Mouse (Mus musculus): ENCODE data around the gene Zkscan3.
A peak's percentile ranks its signal among the peaks of the same experiment; 100 is the strongest.

The Zkscan3 gene

GRCm38 (mm10) chr13:21402287-21402846, at the start of gene Zkscan3:
TSS of gene Zkscan3 (minus strand) at chr13:21402755.
- peak; percentile 76 for DNase-seq (ENCODE audit: low spot score)

- DNase-seq (ENCODE audit: low spot score) = no peak
Observed at GRCm38 (mm10) chr13:21447856-21448614, 45.5 kb upstream of the Zkscan3 start.

GRCm38 (mm10) chr13:21446796-21447195, 44.2 kb upstream of the Zkscan3 start:
- DNase-seq (ENCODE audit: low spot score) = no peak

- no peak for DNase-seq (ENCODE audit: low spot score)
Observed at GRCm38 (mm10) chr13:21441207-21441572, 38.6 kb upstream of the Zkscan3 start.

- peak; percentile 39 for DNase-seq (ENCODE audit: low spot score)
Observed at GRCm38 (mm10) chr13:21440503-21441206, 38.1 kb upstream of the Zkscan3 start, which contains the start of gene Pgbd1. TSS of gene Pgbd1 (minus strand) at chr13:21441058.

- no peak for DNase-seq (ENCODE audit: low spot score)
Observed at GRCm38 (mm10) chr13:21435476-21435875, 32.9 kb upstream of the Zkscan3 start.

GRCm38 (mm10) chr13:21427631-21428030, 25.1 kb upstream of the Zkscan3 start:
- no peak for DNase-seq (ENCODE audit: low spot score)

GRCm38 (mm10) chr13:21423301-21423700, 20.7 kb upstream of the Zkscan3 start:
- no peak for DNase-seq (ENCODE audit: low spot score)

- no peak for DNase-seq (ENCODE audit: low spot score)
Observed at GRCm38 (mm10) chr13:21418865-21419264, 16.3 kb upstream of the Zkscan3 start.

- DNase-seq (ENCODE audit: low spot score) = no peak
Observed at GRCm38 (mm10) chr13:21417298-21418010, 14.9 kb upstream of the Zkscan3 start.

GRCm38 (mm10) chr13:21415750-21416149, 13.2 kb upstream of the Zkscan3 start:
- DNase-seq (ENCODE audit: low spot score) = no peak

- no peak for DNase-seq (ENCODE audit: low spot score)
Observed at GRCm38 (mm10) chr13:21415266-21415665, 12.7 kb upstream of the Zkscan3 start.

GRCm38 (mm10) chr13:21414231-21415212, 12.0 kb upstream of the Zkscan3 start:
- DNase-seq (ENCODE audit: low spot score) = no peak

- DNase-seq (ENCODE audit: low spot score) = no peak
Observed at GRCm38 (mm10) chr13:21408805-21409459, 6.4 kb upstream of the Zkscan3 start.

- peak; percentile 29 for DNase-seq (ENCODE audit: low spot score)
Observed at GRCm38 (mm10) chr13:21407969-21408804, 5.6 kb upstream of the Zkscan3 start.

- no peak for DNase-seq (ENCODE audit: low spot score)
Observed at GRCm38 (mm10) chr13:21407341-21407740, 4.8 kb upstream of the Zkscan3 start.

- DNase-seq (ENCODE audit: low spot score) = no peak
Observed at GRCm38 (mm10) chr13:21402848-21403247, 293 bp upstream of the Zkscan3 start.

- no peak for DNase-seq (ENCODE audit: low spot score)
Observed at GRCm38 (mm10) chr13:21401636-21402286, 794 bp downstream of the Zkscan3 start.

GRCm38 (mm10) chr13:21401166-21401565, 1.4 kb downstream of the Zkscan3 start:
- no peak for DNase-seq (ENCODE audit: low spot score)
